Mouse (Mus musculus) lung, embryonic 14.5 days (tissue): ENCODE data around the gene Nkiras1. TPM values are rescaled to one million over a fixed set of nuclear protein-coding genes. Genes with fewer than 3 reads are reported as not detected.
"Not testable (repeated sequence)": the region's sequence is repeated elsewhere in the genome, so short reads cannot be mapped to it uniquely, and the experiment has no call there.

Experiments
- ATAC-seq: fragments of 200-750 bp; cut with Nextera tagmentation; 2 replicates; pipeline ENCODE4 v1.8.0; 2017; ENCODE audit warnings: mild to moderate bottlenecking, moderate TSS enrichment, moderate library complexity; ENCODE audit not compliant: insufficient read depth
- DNase-seq: peaks from one replicate; pipeline ENCODE4 v3.0.0-alpha.2; 2015
- H3K27ac ChIP-seq: fragments of 300-500 bp; sonication (generic); 2 replicates; pipeline ENCODE4 v1.5.1; 2014; ENCODE audit warnings: low read depth, mild to moderate bottlenecking, moderate library complexity
- H3K27me3 ChIP-seq: fragments of 300-500 bp; sonication (generic); 2 replicates; pipeline ENCODE4 v1.6.1; 2014; ENCODE audit warnings: low read length, control low read depth; ENCODE audit not compliant: insufficient read depth
- H3K36me3 ChIP-seq: fragments of 300-500 bp; sonication (generic); 2 replicates; pipeline ENCODE4 v1.6.1; 2014; ENCODE audit warnings: control low read depth; ENCODE audit not compliant: insufficient read depth
- H3K4me1 ChIP-seq: fragments of 300-500 bp; sonication (generic); 2 replicates; pipeline ENCODE4 v1.6.1; 2014; ENCODE audit warnings: antibody characterized with exemption, control low read depth; ENCODE audit not compliant: insufficient read depth
- H3K4me2 ChIP-seq: fragments of 300-500 bp; sonication (generic); 2 replicates; pipeline ENCODE4 v1.6.1; 2014; ENCODE audit warnings: mild to moderate bottlenecking
- H3K4me3 ChIP-seq: fragments of 300-500 bp; sonication (generic); 2 replicates; pipeline ENCODE4 v1.5.1; 2014; ENCODE audit warnings: low read depth, low read length
- H3K9ac ChIP-seq: fragments of 300-500 bp; sonication (generic); 2 replicates; pipeline ENCODE4 v1.6.1; 2014
- H3K9me3 ChIP-seq: fragments of 300-500 bp; sonication (generic); 2 replicates; pipeline ENCODE4 v1.6.1; 2016; ENCODE audit warnings: low read depth, low read length, control low read depth
- CTCF ChIP-seq: IDR thresholded peaks from 2 replicates; pipeline ENCODE4 v1.5.1; 2016; ENCODE audit warnings: antibody characterized with exemption, low read depth
- WGBS: fragments of 180-500 bp; shearing (Covaris S2); extraction: QIAGEN DNeasy Blood & Tissue Kit; methylation state at CpG from one replicate; pipeline ENCODE4 v1.1.7; 2014; 5-methylcytosine and 5-hydroxymethylcytosine counted together
- polyA plus RNA-seq: library from polyadenylated mRNA; unstranded; fragments of >200 nt; fragmentation: Nextera tagmentation; extraction: Ambion mirVana; gene quantifications from 2 replicates; pipeline ENCODE4 v1.2.1, GENCODE M21; 2014

Gene Nkiras1
- polyA plus RNA-seq = 10.2 and 12.8 TPM in 2 replicates

- DNase-seq (peak; percentile 99), ATAC-seq (peak; percentile 100)
- peaks cover 30% of the 10 kb centered on the region for H3K36me3 ChIP-seq
- peak within 1 kb of the TSS; percentile 72 for H3K4me2 ChIP-seq
- H3K27me3 ChIP-seq = no peaks in the 10 kb centered on the region
- H3K4me3 ChIP-seq = peak within 1 kb of the TSS; percentile 89
- WGBS = under 1% methylated on average over 78 of the region's 78 CpGs
- TF ChIP-seq CTCF = peak; percentile 18; the same call in 1 of the 2 replicates
- H3K4me1 ChIP-seq = no peaks in the 10 kb centered on the region
- H3K9me3 ChIP-seq = no peaks in the 10 kb centered on the region
- peak within 1 kb of the TSS; percentile 85 for H3K27ac ChIP-seq
- H3K9ac ChIP-seq = peak within 1 kb of the TSS; percentile 95
Measured at GRCm38 (mm10) chr14:18270529-18271441, at the start of gene Nkiras1, which contains the start of gene Rpl15. TSS of gene Nkiras1 (plus strand) at chr14:18271136. TSS of gene Rpl15 (minus strand) at chr14:18271391.

GRCm38 (mm10) chr14:18221977-18222376 lies 49.0 kb upstream of the Nkiras1 start:
- H3K9me3 ChIP-seq = no peaks in the 10 kb centered on the region
- H3K9ac ChIP-seq = no peak overlapping the region
- no peaks in the 10 kb centered on the region for H3K36me3 ChIP-seq
- no peak overlapping the region for H3K4me2 ChIP-seq
- no peak overlapping the region for H3K4me3 ChIP-seq
- ATAC-seq (no peak), DNase-seq (no peak)
- no peak overlapping the region for H3K27ac ChIP-seq
- no peaks in the 10 kb centered on the region for H3K27me3 ChIP-seq
- H3K4me1 ChIP-seq = no peaks in the 10 kb centered on the region
- no peak for TF ChIP-seq CTCF
- 96% methylated on average over 6 of the region's 6 CpGs for WGBS

- H3K4me3 ChIP-seq, H3K9me3 ChIP-seq, H3K27me3 ChIP-seq, H3K9ac ChIP-seq, H3K4me1 ChIP-seq, H3K36me3 ChIP-seq, DNase-seq, ATAC-seq, H3K27ac ChIP-seq, H3K4me2 ChIP-seq: not testable (repeated sequence)
- 91% methylated on average over 11 of the region's 11 CpGs for WGBS
Measured at GRCm38 (mm10) chr14:18225431-18225830, 45.5 kb upstream of the Nkiras1 start.

GRCm38 (mm10) chr14:18226181-18226580 lies 44.8 kb upstream of the Nkiras1 start:
- not testable (repeated sequence) for H3K4me2 ChIP-seq, ATAC-seq, H3K9me3 ChIP-seq, H3K4me3 ChIP-seq, H3K4me1 ChIP-seq, H3K27me3 ChIP-seq, H3K36me3 ChIP-seq, H3K27ac ChIP-seq, H3K9ac ChIP-seq
- peak; percentile 11 for DNase-seq
- 74% methylated on average over 11 of the region's 11 CpGs for WGBS

- ATAC-seq, H3K36me3 ChIP-seq, H3K27me3 ChIP-seq: not testable (repeated sequence)
Measured at GRCm38 (mm10) chr14:18229751-18230150, 41.2 kb upstream of the Nkiras1 start.

GRCm38 (mm10) chr14:18231866-18232265 lies 39.1 kb upstream of the Nkiras1 start:
- not testable (repeated sequence) for ATAC-seq, DNase-seq, H3K27ac ChIP-seq, H3K9ac ChIP-seq, H3K27me3 ChIP-seq, H3K4me3 ChIP-seq, H3K4me1 ChIP-seq, H3K36me3 ChIP-seq, H3K9me3 ChIP-seq, H3K4me2 ChIP-seq
- WGBS = 90% methylated on average over 8 of the region's 8 CpGs

More at GRCm38 (mm10) chr14:18229751-18230150, 41.2 kb upstream of the Nkiras1 start:
- not testable (repeated sequence) for H3K4me1 ChIP-seq, DNase-seq, H3K4me2 ChIP-seq, H3K9ac ChIP-seq, H3K4me3 ChIP-seq, H3K9me3 ChIP-seq, H3K27ac ChIP-seq
- 93% methylated on average over 10 of the region's 10 CpGs for WGBS

GRCm38 (mm10) chr14:18233076-18233475 lies 37.9 kb upstream of the Nkiras1 start:
- no peak for TF ChIP-seq CTCF
- no peak overlapping the region for H3K27ac ChIP-seq
- no peak for ATAC-seq
- no peak overlapping the region for H3K9ac ChIP-seq
- no peaks in the 10 kb centered on the region for H3K4me1 ChIP-seq
- WGBS = 73% methylated on average over 2 of the region's 2 CpGs
- H3K36me3 ChIP-seq = no peaks in the 10 kb centered on the region
- H3K4me3 ChIP-seq = no peak overlapping the region
- no peak overlapping the region for H3K4me2 ChIP-seq
- no peaks in the 10 kb centered on the region for H3K27me3 ChIP-seq
- no peaks in the 10 kb centered on the region for H3K9me3 ChIP-seq
- DNase-seq = no peak
